Mouse (Mus musculus) liver, postnatal 0 days (tissue): ENCODE data around the gene Cog1.

Experiments used
- CTCF ChIP-seq: sonication (generic); IDR thresholded peaks from 2 replicates; pipeline ENCODE4 v1.5.1; 2016; ENCODE audit warnings: antibody characterized with exemption, low read depth
- EP300 ChIP-seq: IDR thresholded peaks from 2 replicates; pipeline ENCODE4 v1.6.1; 2016; ENCODE audit warnings: antibody characterized with exemption, low read depth, mild to moderate bottlenecking

- TF ChIP-seq CTCF (no peak), EP300 (no peak)
Observed at GRCm38 (mm10) chr11:113666648-113667047, 17.7 kb downstream of the Cog1 start.
